Mouse (Mus musculus): Measurements from ENCODE around the gene Umad1. TPM values are rescaled to one million over a fixed set of nuclear protein-coding genes. Genes with fewer than 3 reads are reported as not detected.

Umad1 gene
- polyA plus RNA-seq, 1 experiment from 2014 or later: 20.6 TPM

GRCm38 (mm10) chr6:8421421-8421820, 162.3 kb downstream of the Umad1 start:
- Histone ChIP-seq H3K4me3 (ENCODE audit: low read depth, low read length) (no peak overlapping the region), H3K4me2 (no peak overlapping the region), H3K9me3 (ENCODE audit: control insufficient read depth, low read length) (no peaks in the 10 kb centered on the region), H3K27me3 (replicated peaks; ENCODE audit: control insufficient read depth, insufficient read depth, low read length) (no peaks in the 10 kb centered on the region), H3K27ac (ENCODE audit: low read depth, low read length) (no peak overlapping the region), H3K36me3 (ENCODE audit: control insufficient read depth, insufficient read depth, low read length) (no peaks in the 10 kb centered on the region), H3K4me1 (replicated peaks; ENCODE audit: control insufficient read depth, insufficient read depth, low read length) (no peaks in the 10 kb centered on the region), H3K9ac (ENCODE audit: low read depth, low read length) (no peak overlapping the region)
- DNase-seq (ENCODE audit: low spot score): no peak
- 84% methylated on average over 5 of the region's 5 CpGs for WGBS
- no peak for ATAC-seq (replicated peaks; ENCODE audit: low FRiP score)

- H3K4me2 ChIP-seq: no peak overlapping the region
- no peaks in the 10 kb centered on the region for H3K36me3 ChIP-seq (ENCODE audit: control insufficient read depth, insufficient read depth, low read length)
- no peak overlapping the region for H3K9ac ChIP-seq (ENCODE audit: low read depth, low read length)
- H3K4me1 ChIP-seq (replicated peaks; ENCODE audit: control insufficient read depth, insufficient read depth, low read length): no peaks in the 10 kb centered on the region
- H3K4me3 ChIP-seq (ENCODE audit: low read depth, low read length): no peak overlapping the region
- WGBS: 84% methylated on average over 10 of the region's 10 CpGs
- no peak for ATAC-seq (replicated peaks; ENCODE audit: low FRiP score)
- no peaks in the 10 kb centered on the region for H3K9me3 ChIP-seq (ENCODE audit: control insufficient read depth, low read length)
- H3K27ac ChIP-seq (ENCODE audit: low read depth, low read length): no peak overlapping the region
- no peak for DNase-seq (ENCODE audit: low spot score)
- no peaks in the 10 kb centered on the region for H3K27me3 ChIP-seq (replicated peaks; ENCODE audit: control insufficient read depth, insufficient read depth, low read length)
Measured at GRCm38 (mm10) chr6:8421959-8422581, 163.0 kb downstream of the Umad1 start.

GRCm38 (mm10) chr6:8423142-8423541, 164.1 kb downstream of the Umad1 start:
- Histone ChIP-seq H3K9ac (ENCODE audit: low read depth, low read length) (no peak overlapping the region), H3K4me3 (ENCODE audit: low read depth, low read length) (no peak overlapping the region), H3K27ac (ENCODE audit: low read depth, low read length) (no peak overlapping the region), H3K36me3 (ENCODE audit: control insufficient read depth, insufficient read depth, low read length) (no peaks in the 10 kb centered on the region), H3K27me3 (replicated peaks; ENCODE audit: control insufficient read depth, insufficient read depth, low read length) (no peaks in the 10 kb centered on the region), H3K9me3 (ENCODE audit: control insufficient read depth, low read length) (no peaks in the 10 kb centered on the region), H3K4me1 (replicated peaks; ENCODE audit: control insufficient read depth, insufficient read depth, low read length) (no peaks in the 10 kb centered on the region), H3K4me2 (no peak overlapping the region)
- WGBS: 79% methylated on average over 2 of the region's 2 CpGs
- DNase-seq (ENCODE audit: low spot score): no peak
- ATAC-seq (replicated peaks; ENCODE audit: low FRiP score): no peak; the same call in 1 of the 2 replicates

GRCm38 (mm10) chr6:8427692-8428091, 168.6 kb downstream of the Umad1 start:
- Histone ChIP-seq H3K4me2 (no peak overlapping the region), H3K9ac (ENCODE audit: low read depth, low read length) (no peak overlapping the region), H3K36me3 (ENCODE audit: control insufficient read depth, insufficient read depth, low read length) (no peaks in the 10 kb centered on the region), H3K4me3 (ENCODE audit: low read depth, low read length) (no peak overlapping the region), H3K4me1 (replicated peaks; ENCODE audit: control insufficient read depth, insufficient read depth, low read length) (no peaks in the 10 kb centered on the region), H3K9me3 (ENCODE audit: control insufficient read depth, low read length) (no peaks in the 10 kb centered on the region), H3K27me3 (replicated peaks; ENCODE audit: control insufficient read depth, insufficient read depth, low read length) (no peaks in the 10 kb centered on the region), H3K27ac (ENCODE audit: low read depth, low read length) (no peak overlapping the region)
- WGBS: 54% methylated on average over 5 of the region's 5 CpGs
- ATAC-seq (replicated peaks; ENCODE audit: low FRiP score) (no peak), DNase-seq (ENCODE audit: low spot score) (no peak)

GRCm38 (mm10) chr6:8430610-8431234, 171.6 kb downstream of the Umad1 start:
- DNase-seq (ENCODE audit: low spot score): no peak
- Histone ChIP-seq H3K27me3 (replicated peaks; ENCODE audit: control insufficient read depth, insufficient read depth, low read length) (no peaks in the 10 kb centered on the region), H3K4me3 (ENCODE audit: low read depth, low read length) (no peak overlapping the region), H3K4me2 (no peak overlapping the region), H3K9ac (ENCODE audit: low read depth, low read length) (no peak overlapping the region), H3K27ac (ENCODE audit: low read depth, low read length) (no peak overlapping the region), H3K9me3 (ENCODE audit: control insufficient read depth, low read length) (no peaks in the 10 kb centered on the region), H3K36me3 (ENCODE audit: control insufficient read depth, insufficient read depth, low read length) (no peaks in the 10 kb centered on the region), H3K4me1 (replicated peaks; ENCODE audit: control insufficient read depth, insufficient read depth, low read length) (no peaks in the 10 kb centered on the region)
- ATAC-seq (replicated peaks; ENCODE audit: low FRiP score): no peak
- WGBS: 87% methylated on average over 9 of the region's 9 CpGs

- 86% methylated on average over 9 of the region's 9 CpGs for WGBS
- no peak for DNase-seq (ENCODE audit: low spot score)
- Histone ChIP-seq H3K27ac (ENCODE audit: low read depth, low read length) (no peak overlapping the region), H3K9me3 (ENCODE audit: control insufficient read depth, low read length) (no peaks in the 10 kb centered on the region), H3K4me1 (replicated peaks; ENCODE audit: control insufficient read depth, insufficient read depth, low read length) (no peaks in the 10 kb centered on the region), H3K9ac (ENCODE audit: low read depth, low read length) (no peak overlapping the region), H3K4me2 (no peak overlapping the region), H3K36me3 (ENCODE audit: control insufficient read depth, insufficient read depth, low read length) (no peaks in the 10 kb centered on the region), H3K4me3 (ENCODE audit: low read depth, low read length) (no peak overlapping the region), H3K27me3 (replicated peaks; ENCODE audit: control insufficient read depth, insufficient read depth, low read length) (no peaks in the 10 kb centered on the region)
- ATAC-seq (replicated peaks; ENCODE audit: low FRiP score): no peak
Measured at GRCm38 (mm10) chr6:8433179-8433578, 174.1 kb downstream of the Umad1 start.

- H3K4me1 ChIP-seq (replicated peaks; ENCODE audit: control insufficient read depth, insufficient read depth, low read length): no peaks in the 10 kb centered on the region
- H3K27me3 ChIP-seq (replicated peaks; ENCODE audit: control insufficient read depth, insufficient read depth, low read length): no peaks in the 10 kb centered on the region
- H3K4me3 ChIP-seq (ENCODE audit: low read depth, low read length): no peak overlapping the region
- H3K36me3 ChIP-seq (ENCODE audit: control insufficient read depth, insufficient read depth, low read length): no peaks in the 10 kb centered on the region
- H3K27ac ChIP-seq (ENCODE audit: low read depth, low read length): no peak overlapping the region
- DNase-seq (ENCODE audit: low spot score) (no peak), ATAC-seq (replicated peaks; ENCODE audit: low FRiP score) (no peak)
- H3K9ac ChIP-seq (ENCODE audit: low read depth, low read length): no peak overlapping the region
- WGBS: 81% methylated on average over 3 of the region's 3 CpGs
- H3K4me2 ChIP-seq: no peak overlapping the region
- H3K9me3 ChIP-seq (ENCODE audit: control insufficient read depth, low read length): no peaks in the 10 kb centered on the region
Measured at GRCm38 (mm10) chr6:8437937-8438336, 178.8 kb downstream of the Umad1 start.

GRCm38 (mm10) chr6:8441814-8442213, 182.7 kb downstream of the Umad1 start:
- H3K9me3 ChIP-seq (ENCODE audit: control insufficient read depth, low read length): no peaks in the 10 kb centered on the region
- no peak overlapping the region for H3K9ac ChIP-seq (ENCODE audit: low read depth, low read length)
- H3K4me2 ChIP-seq: no peak overlapping the region
- 84% methylated on average over 3 of the region's 3 CpGs for WGBS
- DNase-seq (ENCODE audit: low spot score): no peak
- H3K4me3 ChIP-seq (ENCODE audit: low read depth, low read length): no peak overlapping the region
- H3K36me3 ChIP-seq (ENCODE audit: control insufficient read depth, insufficient read depth, low read length): no peaks in the 10 kb centered on the region
- no peaks in the 10 kb centered on the region for H3K27me3 ChIP-seq (replicated peaks; ENCODE audit: control insufficient read depth, insufficient read depth, low read length)
- no peaks in the 10 kb centered on the region; the same call in 1 of the 2 replicates for H3K4me1 ChIP-seq (replicated peaks; ENCODE audit: control insufficient read depth, insufficient read depth, low read length)
- no peak for ATAC-seq (replicated peaks; ENCODE audit: low FRiP score)
- H3K27ac ChIP-seq (ENCODE audit: low read depth, low read length): no peak overlapping the region

GRCm38 (mm10) chr6:8446786-8447185, 187.7 kb downstream of the Umad1 start:
- WGBS: 60% methylated on average over 5 of the region's 5 CpGs
- Histone ChIP-seq H3K4me1 (replicated peaks; ENCODE audit: control insufficient read depth, insufficient read depth, low read length) (no peaks in the 10 kb centered on the region; the same call in 1 of the 2 replicates), H3K4me2 (no peak overlapping the region), H3K27me3 (replicated peaks; ENCODE audit: control insufficient read depth, insufficient read depth, low read length) (no peaks in the 10 kb centered on the region), H3K36me3 (ENCODE audit: control insufficient read depth, insufficient read depth, low read length) (no peaks in the 10 kb centered on the region), H3K27ac (ENCODE audit: low read depth, low read length) (no peak overlapping the region), H3K9me3 (ENCODE audit: control insufficient read depth, low read length) (no peaks in the 10 kb centered on the region), H3K9ac (ENCODE audit: low read depth, low read length) (no peak overlapping the region), H3K4me3 (ENCODE audit: low read depth, low read length) (no peak overlapping the region)
- DNase-seq (ENCODE audit: low spot score) (no peak), ATAC-seq (replicated peaks; ENCODE audit: low FRiP score) (no peak)

All from liver, embryonic 11.5 days (tissue).